Mouse (Mus musculus): ENCODE measurements around the gene Wdr45.
A peak's percentile ranks its signal among the peaks of the same experiment; 100 is the strongest.

Gene Wdr45

DNA sequence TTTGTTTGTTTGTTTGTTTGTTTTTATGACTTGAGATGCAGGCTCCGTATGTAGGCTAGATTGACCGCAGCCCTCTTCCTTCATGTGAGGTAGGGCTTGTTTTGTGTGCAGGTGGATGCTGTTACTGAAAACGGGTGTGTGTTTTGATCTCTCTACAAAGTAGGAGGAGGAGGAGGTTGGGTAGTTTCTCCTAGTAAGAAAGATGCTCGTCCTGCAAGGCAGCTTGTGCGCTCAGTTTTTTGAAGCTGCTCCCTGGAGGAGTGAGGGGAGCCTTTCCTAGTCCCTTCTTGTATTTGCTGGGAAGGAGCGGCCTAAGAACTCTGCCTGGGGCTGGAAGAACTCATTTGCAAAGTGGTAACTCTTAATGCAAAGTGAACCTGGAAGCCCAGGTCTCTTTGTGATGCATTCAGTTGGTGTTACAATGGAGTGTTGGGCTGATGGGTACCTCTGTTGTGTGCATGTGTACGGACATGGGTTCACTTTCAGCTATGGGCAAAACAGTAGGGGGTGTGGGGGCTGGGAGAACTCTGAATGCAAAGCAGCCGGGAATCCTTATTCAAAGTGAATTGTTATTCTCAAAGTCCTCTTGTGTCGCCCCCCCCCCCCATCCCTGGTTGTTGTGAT, 50.6 kb downstream of the Wdr45 start:
- no peak for DNase-seq (ENCODE audit: low spot score in 2 of 2)

DNA sequence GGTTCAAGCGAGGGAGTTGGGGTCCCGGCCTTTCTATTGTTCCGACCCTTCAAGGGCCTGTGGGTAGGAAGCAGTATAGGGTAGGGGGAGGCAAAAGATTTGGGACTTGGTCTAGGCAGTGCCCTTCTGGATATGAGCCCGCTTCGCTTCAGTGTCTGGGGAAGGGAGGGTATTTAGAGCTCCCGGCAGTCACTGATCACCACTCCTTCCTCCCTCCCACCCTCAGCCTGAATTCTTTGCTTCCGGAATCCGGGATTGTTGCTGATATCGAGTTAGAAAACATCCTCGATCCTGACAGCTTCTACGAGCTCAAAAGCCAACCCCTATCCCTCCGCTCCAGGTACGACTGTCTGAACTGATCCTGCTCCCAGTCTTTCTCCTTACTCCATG, 51.1 kb downstream of the Wdr45 start:
- no peak for DNase-seq (ENCODE audit: low spot score in 2 of 2)

DNA sequence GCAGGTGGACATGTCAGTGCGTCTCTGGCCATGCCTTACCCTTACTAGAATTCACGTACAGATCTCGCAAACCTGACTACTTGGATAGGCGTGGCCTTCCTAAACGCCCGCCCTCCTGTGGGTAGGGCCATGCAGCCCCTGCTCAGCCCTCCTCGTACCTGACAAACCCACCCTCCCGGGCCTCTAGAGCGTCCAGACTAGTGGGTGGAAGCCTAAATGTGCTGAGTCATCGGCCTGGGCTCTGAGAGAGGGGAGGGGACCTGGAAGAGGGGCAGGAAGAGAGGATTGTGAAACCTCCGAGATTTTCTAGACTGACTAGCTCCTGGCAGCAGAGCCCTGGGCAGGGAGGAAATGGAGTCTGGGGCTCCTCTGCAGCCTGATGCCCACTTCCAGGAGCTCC, 51.6 kb downstream of the Wdr45 start:
- DNase-seq (ENCODE audit: low spot score in 2 of 2) = no peak

DNA sequence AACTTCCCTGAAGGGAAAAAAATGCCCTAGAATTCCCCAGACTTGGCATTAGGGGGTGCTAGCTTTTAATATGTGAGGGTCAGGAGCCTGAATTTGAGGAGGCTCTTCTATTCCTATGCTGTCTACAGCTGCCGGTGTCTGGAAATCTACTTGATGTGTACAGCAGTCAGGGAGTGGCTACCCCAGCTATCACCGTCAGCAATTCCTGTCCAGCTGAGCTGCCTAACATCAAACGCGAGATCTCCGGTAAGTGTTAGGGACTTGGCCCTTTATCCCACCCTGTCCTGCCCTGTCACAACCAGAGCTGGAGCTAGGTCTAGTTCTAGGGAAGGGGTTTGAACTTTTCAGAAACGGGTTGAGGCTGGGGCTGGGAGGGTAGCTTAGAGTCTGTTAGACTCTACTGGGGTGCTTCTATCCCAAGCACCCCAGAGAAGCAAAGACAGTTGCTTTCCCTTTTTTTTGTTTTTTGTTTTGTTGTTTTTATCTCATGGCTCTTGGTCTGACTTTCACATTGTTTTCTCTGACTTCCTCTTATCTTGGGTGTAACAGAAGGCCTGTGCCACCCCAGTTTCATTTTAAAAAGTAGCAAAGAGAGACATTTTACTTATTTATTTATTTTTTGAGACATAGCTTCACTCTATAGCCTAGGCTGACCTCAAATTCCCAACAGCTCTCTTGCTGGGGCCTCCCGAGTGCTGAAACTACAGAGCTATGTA, 55.3 kb downstream of the Wdr45 start:
- DNase-seq (ENCODE audit: low spot score in 2 of 2) = no peak

DNA sequence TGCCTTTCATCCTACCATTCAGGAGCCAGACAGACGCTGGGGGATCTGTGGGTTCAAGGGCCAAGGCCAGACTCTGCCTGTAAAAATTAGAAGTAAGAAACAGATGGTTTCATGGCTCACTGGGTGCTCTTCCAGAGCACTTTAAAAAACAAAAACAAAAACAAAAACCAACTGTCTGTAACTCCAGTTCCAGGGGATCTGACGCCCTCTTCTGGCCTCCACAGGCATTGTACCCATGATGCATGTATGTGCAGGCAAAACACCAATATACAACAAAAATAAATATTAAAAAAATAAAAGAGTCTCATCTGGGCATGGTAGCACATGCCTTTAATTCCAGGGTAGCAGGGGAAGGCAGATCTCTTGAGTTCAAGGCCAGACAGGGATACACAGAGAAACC, 58.6 kb downstream of the Wdr45 start:
- no peak for DNase-seq (ENCODE audit: low spot score in 2 of 2)

DNA sequence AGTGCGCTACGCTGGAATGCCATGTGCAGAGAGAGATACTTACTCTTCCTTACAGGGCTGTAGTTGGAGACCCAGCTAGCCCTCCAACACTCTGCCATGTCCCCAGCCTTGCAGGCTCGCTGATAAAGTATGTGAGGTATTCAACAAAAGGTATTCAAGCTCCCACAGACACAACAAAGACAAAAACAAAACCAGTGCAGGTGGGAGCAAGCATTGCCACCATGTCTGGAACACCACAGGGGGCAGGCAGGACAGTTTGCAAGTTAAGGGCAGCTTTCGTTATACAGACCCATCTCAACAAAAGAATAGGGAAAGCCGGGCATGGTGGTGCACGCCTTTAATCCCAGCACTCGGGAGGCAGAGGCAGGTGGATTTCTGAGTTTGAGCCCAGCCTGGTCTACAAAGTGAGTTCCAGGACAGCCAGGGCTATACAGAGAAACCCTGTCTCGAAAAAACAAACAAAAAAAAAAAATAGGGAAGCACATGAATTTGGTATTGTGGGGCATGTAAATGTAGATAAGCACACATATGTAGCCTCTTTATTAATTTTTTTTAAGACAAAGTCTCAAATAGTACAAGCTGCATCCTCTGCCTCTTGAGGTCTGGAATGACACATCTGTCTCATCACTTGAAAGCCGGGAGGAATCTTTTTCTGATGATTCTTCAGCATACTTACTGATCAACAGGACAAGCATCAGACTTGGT, 61.5 kb downstream of the Wdr45 start:
- DNase-seq (ENCODE audit: low spot score in 2 of 2) = no peak

DNA sequence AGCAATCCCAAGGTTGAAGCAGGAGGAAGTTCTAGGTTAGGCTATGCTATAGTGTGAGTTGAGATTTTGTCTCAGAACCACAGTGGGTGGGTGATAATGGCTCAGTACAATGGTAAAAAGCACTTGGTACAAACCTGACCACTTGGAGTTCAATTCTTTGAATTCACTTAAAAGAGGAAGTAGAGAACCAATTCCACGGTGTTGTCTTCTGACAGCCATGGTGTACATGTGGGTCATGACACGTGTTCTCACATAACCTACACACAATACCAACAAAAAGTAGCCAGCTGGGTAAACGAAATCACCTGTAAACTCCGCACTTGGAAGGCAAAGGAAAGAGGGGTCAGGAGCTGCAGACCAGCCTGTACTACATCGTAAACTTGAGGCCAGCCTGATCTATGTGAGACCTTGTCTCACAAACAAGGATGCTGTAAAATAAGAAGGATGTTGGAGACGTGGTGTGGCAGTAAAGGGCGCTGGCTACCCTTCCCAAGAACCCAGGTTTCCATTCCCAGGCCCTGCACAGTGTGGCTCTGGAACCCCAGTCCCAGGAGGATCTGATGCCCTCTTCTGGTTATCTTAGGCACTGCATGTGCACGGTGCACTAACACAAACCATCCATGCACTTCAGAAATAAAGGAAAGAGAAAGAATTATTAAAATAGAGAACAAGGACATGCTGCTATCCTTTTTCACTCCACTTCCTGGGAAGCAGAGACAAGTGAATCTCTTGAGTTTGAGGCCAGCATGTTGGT, 62.4 kb downstream of the Wdr45 start:
- peak; percentile 28 to 60 for DNase-seq (ENCODE audit: low spot score in 2 of 2)
